19 mouse cellular contexts compared by ENCODE assay signal in the genomic region with DNA sequence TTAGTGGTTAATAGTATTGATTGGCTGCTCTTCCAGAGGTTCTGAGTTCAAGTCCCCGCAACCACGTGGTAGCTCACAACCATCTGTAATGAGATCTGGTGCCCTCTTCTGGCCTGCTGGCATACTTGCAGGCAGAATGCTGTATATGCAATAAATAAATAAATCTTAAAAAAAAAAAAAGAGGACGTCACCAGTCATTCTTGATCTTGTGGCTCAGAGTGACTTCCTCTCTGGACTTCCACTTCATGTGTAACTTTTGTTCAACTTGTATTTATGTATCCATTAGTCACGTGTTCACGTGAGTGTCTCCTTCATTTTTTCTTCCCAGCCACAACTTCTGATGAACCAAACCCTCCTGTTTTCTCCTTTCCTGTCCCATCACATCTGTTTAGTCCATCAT. TPM values are rescaled to one million over a fixed set of nuclear protein-coding genes. Genes with fewer than 3 reads are reported as not detected.
DNase-seq lines count a peak whose midpoint lies in the region; ATAC-seq and TF ChIP-seq lines count a peak whose summit lies in the region.
"Had no signal": no experiment of that assay in that cellular context is flagged by ENCODE, and none has a peak within 500 bp of the region (broad histone marks: within the 10 kb centered on the region; RNA-seq: fewer than 3 reads in every experiment).

No protein-coding gene starts in this region.

- intact Hi-C loops in heart, postnatal 25 days (cut with DNase I): loop anchor here (10.0 kb wide), 1 partner anchor 125 kb away; no protein-coding TSS in a partner anchor

- 79% methylated on average over 5 of the region's 5 CpGs for WGBS in kidney, adult 2 months
- WGBS in midbrain, postnatal 0 days: 87% methylated on average over 5 of the region's 5 CpGs
- WGBS in midbrain, embryonic 11.5 days: 84% methylated on average over 5 of the region's 5 CpGs
- 85% methylated on average over 5 of the region's 5 CpGs for WGBS in forebrain, embryonic 15.5 days

- H3K36me3 ChIP-seq in kidney, adult 2 months (ENCODE audit: control insufficient read depth, insufficient read depth, low read length): no peaks in the 10 kb centered on the region
- no peaks in the 10 kb centered on the region for H3K36me3 ChIP-seq in midbrain, postnatal 0 days (ENCODE audit: insufficient read depth, low read length)
- no peaks in the 10 kb centered on the region for H3K36me3 ChIP-seq in midbrain, embryonic 11.5 days (ENCODE audit: control insufficient read depth, insufficient read depth, low read length)
- H3K36me3 ChIP-seq in forebrain, embryonic 15.5 days: no peaks in the 10 kb centered on the region
- H3K36me3 ChIP-seq: embryonic facial prominence, embryonic 13.5 days; heart, embryonic 15.5 days; hindbrain, embryonic 10.5 days had no signal

- 0 out of 2 replicates have a peak, but pooled peaks have one; percentile 16 for TF ChIP-seq CTCF in kidney, adult 2 months (conservative IDR thresholded peaks at IDR 0.05; ENCODE audit: insufficient read depth, insufficient read length, low read depth, low read length)
- TF ChIP-seq CTCF in midbrain, postnatal 0 days (IDR thresholded peaks at IDR 0.05): peak; percentile 17; the same call in 1 of the 2 replicates

- H3K27ac ChIP-seq in kidney, adult 2 months (ENCODE audit: insufficient read depth, low read depth, low read length): no peak overlapping the region
- no peak overlapping the region for H3K27ac ChIP-seq in midbrain, postnatal 0 days (ENCODE audit: low read depth, low read length)
- no peak overlapping the region for H3K27ac ChIP-seq in midbrain, embryonic 11.5 days (ENCODE audit: low read depth, low read length)
- no peak overlapping the region for H3K27ac ChIP-seq in forebrain, embryonic 15.5 days (replicated peaks)
- H3K27ac ChIP-seq: embryonic facial prominence, embryonic 13.5 days; gastrocnemius, adult 2 months; heart, embryonic 15.5 days; hindbrain, embryonic 10.5 days had no signal

- H3K9ac ChIP-seq in midbrain, postnatal 0 days (replicated peaks; ENCODE audit: low read length, poor library complexity, severe bottlenecking): no peak overlapping the region
- H3K9ac ChIP-seq in midbrain, embryonic 11.5 days (ENCODE audit: low read length): no peak overlapping the region
- H3K9ac ChIP-seq in forebrain, embryonic 15.5 days (replicated peaks): no peak overlapping the region
- H3K9ac ChIP-seq: embryonic facial prominence, embryonic 13.5 days; forebrain, postnatal 0 days; heart, embryonic 15.5 days had no signal

- H3K4me2 ChIP-seq in midbrain, postnatal 0 days (ENCODE audit: low read depth, low read length, poor library complexity, severe bottlenecking): no peak overlapping the region
- H3K4me2 ChIP-seq in midbrain, embryonic 11.5 days: no peak overlapping the region
- H3K4me2 ChIP-seq in forebrain, embryonic 15.5 days (replicated peaks): no peak overlapping the region
- H3K4me2 ChIP-seq: embryonic facial prominence, embryonic 13.5 days; heart, embryonic 15.5 days had no signal

- no peaks in the 10 kb centered on the region for H3K4me1 ChIP-seq in kidney, adult 2 months (ENCODE audit: control insufficient read depth, insufficient read depth, low read length)
- no peaks in the 10 kb centered on the region for H3K4me1 ChIP-seq in midbrain, postnatal 0 days (ENCODE audit: insufficient read depth, low read length)
- no peaks in the 10 kb centered on the region for H3K4me1 ChIP-seq in midbrain, embryonic 11.5 days (ENCODE audit: control insufficient read depth, insufficient read depth, low read length)
- peaks cover 8% of the 10 kb centered on the region; the same call in 1 of the 2 replicates for H3K4me1 ChIP-seq in forebrain, embryonic 15.5 days

- no peak for ATAC-seq in midbrain, postnatal 0 days (ENCODE audit: low FRiP score)
- ATAC-seq in midbrain, embryonic 11.5 days (ENCODE audit: low FRiP score): no peak
- peak; percentile 68 for ATAC-seq in granulocyte monocyte progenitor cell, adult 5-6 weeks (replicated peaks; ENCODE audit: poor library complexity, severe bottlenecking)
- no peak for ATAC-seq in forebrain, embryonic 15.5 days (replicated peaks)
- ATAC-seq: forebrain, postnatal 0 days had no signal

- no peaks in the 10 kb centered on the region for H3K27me3 ChIP-seq in kidney, adult 2 months (replicated peaks; ENCODE audit: control insufficient read depth, insufficient read depth, low read length)
- no peaks in the 10 kb centered on the region for H3K27me3 ChIP-seq in midbrain, postnatal 0 days (ENCODE audit: insufficient read depth, low read length)
- H3K27me3 ChIP-seq in midbrain, embryonic 11.5 days (ENCODE audit: control insufficient read depth, insufficient read depth, low read length): no peaks in the 10 kb centered on the region
- H3K27me3 ChIP-seq in forebrain, embryonic 15.5 days: no peaks in the 10 kb centered on the region
- H3K27me3 ChIP-seq: embryonic facial prominence, embryonic 13.5 days; heart, embryonic 15.5 days had no signal

- TF ChIP-seq POLR2A in kidney, adult 2 months (IDR thresholded peaks at IDR 0.05; ENCODE audit: low read depth, low read length): no peak

- H3K4me3 ChIP-seq in kidney, adult 2 months (ENCODE audit: insufficient read depth, low read depth, low read length): no peak overlapping the region
- H3K4me3 ChIP-seq in midbrain, postnatal 0 days (ENCODE audit: low read depth, low read length): no peak overlapping the region
- H3K4me3 ChIP-seq in midbrain, embryonic 11.5 days (ENCODE audit: low read depth, low read length): no peak overlapping the region
- no peak overlapping the region for H3K4me3 ChIP-seq in forebrain, embryonic 15.5 days
- H3K4me3 ChIP-seq: embryonic facial prominence, embryonic 13.5 days; gastrocnemius, adult 2 months; heart, embryonic 15.5 days; hindbrain, embryonic 10.5 days had no signal

- no peak for DNase-seq in kidney, adult 2 months
- DNase-seq in kidney, postnatal 25 days: no peak
- no peak for DNase-seq in midbrain, postnatal 0 days (ENCODE audit: low spot score)
- DNase-seq in midbrain, embryonic 11.5 days (ENCODE audit: low spot score, missing footprints): no peak
- DNase-seq in heart, postnatal 25 days (ENCODE audit: low spot score): no peak
- DNase-seq: adrenal gland, postnatal 14 days; cerebellum, adult 2 months; forebrain, postnatal 0 days; gastrocnemius, adult 2 months; kidney, postnatal 10 days; layer of hippocampus, adult 9-11 months; right cerebral cortex, postnatal 14 days; thymus, postnatal 36 days had no signal

- no peaks in the 10 kb centered on the region for H3K9me3 ChIP-seq in midbrain, postnatal 0 days (ENCODE audit: low read length)
- H3K9me3 ChIP-seq in midbrain, embryonic 11.5 days (ENCODE audit: control insufficient read depth, low read length): no peaks in the 10 kb centered on the region
- no peaks in the 10 kb centered on the region for H3K9me3 ChIP-seq in forebrain, embryonic 15.5 days
- H3K9me3 ChIP-seq: embryonic facial prominence, embryonic 13.5 days; heart, embryonic 15.5 days; hindbrain, embryonic 10.5 days had no signal

RNA-seq across cellular contexts. Expression of a gene that starts 3.5 kb away (rescaled TPM):
- 0.04 and 0.06 TPM in 2 replicates for polyA plus RNA-seq in kidney, adult 2 months (2012; rRNA removed)
- total RNA-seq in midbrain, postnatal 0 days (2014; rRNA removed): 4.5 and 5.0 TPM in 2 replicates
- 1.2 and 1.7 TPM in 2 replicates for polyA plus RNA-seq in midbrain, postnatal 0 days (2015; fragmentation: Nextera tagmentation; extraction: Ambion mirVana)
- polyA plus RNA-seq in midbrain, embryonic 11.5 days (2014; fragmentation: Nextera tagmentation; extraction: Ambion mirVana): not detected in 2 replicates
- not detected in 2 replicates for total RNA-seq in granulocyte monocyte progenitor cell, adult 5-6 weeks (2014; fragmentation: Nextera tagmentation)
- not detected in 2 replicates for total RNA-seq in granulocyte monocyte progenitor cell, adult 5-6 weeks (2017)
- polyA plus RNA-seq in forebrain, embryonic 15.5 days (2015; fragmentation: Nextera tagmentation; extraction: Ambion mirVana): 0.36 and 0.79 TPM in 2 replicates
- total RNA-seq in heart, postnatal 25 days (2021): 1 to 10 TPM; 4.1 to 5.2 TPM
- total RNA-seq: adrenal gland, postnatal 14 days had no signal
- polyA plus RNA-seq: C2C12 had no signal

RNA-seq across cellular contexts. Expression of a gene that starts 53.8 kb away (rescaled TPM):
- 5.0 and 6.5 TPM in 2 replicates for polyA plus RNA-seq in kidney, adult 2 months (2012; rRNA removed)
- 50.9 and 87.3 TPM in 2 replicates for total RNA-seq in midbrain, postnatal 0 days (2014; rRNA removed)
- polyA plus RNA-seq in midbrain, postnatal 0 days (2015; fragmentation: Nextera tagmentation; extraction: Ambion mirVana): 34.3 and 36.5 TPM in 2 replicates
- polyA plus RNA-seq in midbrain, embryonic 11.5 days (2014; fragmentation: Nextera tagmentation; extraction: Ambion mirVana): 84.0 and 92.9 TPM in 2 replicates
- 109 and 131 TPM in 2 replicates for total RNA-seq in granulocyte monocyte progenitor cell, adult 5-6 weeks (2014; fragmentation: Nextera tagmentation)
- 299 and 360 TPM in 2 replicates for total RNA-seq in granulocyte monocyte progenitor cell, adult 5-6 weeks (2017)
- polyA plus RNA-seq in forebrain, embryonic 15.5 days (2015; fragmentation: Nextera tagmentation; extraction: Ambion mirVana): 55.2 and 57.4 TPM in 2 replicates
- total RNA-seq in heart, postnatal 25 days (2021): 10 to 100 TPM; 18.4 to 19.0 TPM
